13 mouse cellular contexts compared by ENCODE assay signal in the genomic region with DNA sequence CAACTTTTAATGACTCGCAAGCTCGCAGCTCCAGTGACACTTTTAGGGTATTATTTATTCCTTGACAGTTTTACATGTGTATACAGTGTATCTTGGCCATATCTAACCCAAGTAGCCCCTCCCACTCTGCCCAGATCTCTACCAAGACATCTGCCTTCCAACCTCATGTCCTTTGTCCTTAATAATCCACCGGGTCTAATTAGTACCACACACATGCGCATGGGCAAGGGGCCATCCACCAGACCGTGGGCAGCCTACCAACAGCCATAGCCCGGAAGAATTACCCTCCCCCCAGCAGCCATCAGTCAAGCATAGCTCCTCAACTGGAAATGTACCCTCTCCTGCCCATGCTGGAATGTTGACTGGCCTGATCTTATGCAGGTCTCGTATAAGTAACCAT.
DNase-seq lines count a peak whose midpoint lies in the region; ATAC-seq lines count a peak whose summit lies in the region.
"Had no signal": no experiment of that assay in that cellular context is flagged by ENCODE, and none has a peak within 500 bp of the region (broad histone marks: within the 10 kb centered on the region; RNA-seq: fewer than 3 reads in every experiment).

No protein-coding gene starts in this region.

- peak; percentile 88 to 92 for DNase-seq in cerebellum, postnatal 14 days
- peak; percentile 71 to 77 for DNase-seq in layer of hippocampus, postnatal 10 days (ENCODE audit: low spot score in 2 of 2)
- no peak for DNase-seq in layer of hippocampus, adult 18-20 months (ENCODE audit: low spot score in 2 of 2)
- DNase-seq in right cerebral cortex, postnatal 14 days = peak; percentile 25
- DNase-seq in right cerebral cortex, adult 2 months (ENCODE audit: low spot score in 2 of 2) = no peak
- DNase-seq in spleen, postnatal 10 days (ENCODE audit: low spot score in 2 of 2) = no peak
- DNase-seq: cerebellum, adult 2 months; gastrocnemius, postnatal 10 days; heart, postnatal 14 days; thymus, postnatal 25 days had no signal

- ATAC-seq in cerebellum, adult (ENCODE audit: insufficient number of reproducible peaks, low FRiP score, low TSS enrichment) = no peak
- no peak for ATAC-seq in CD4-positive, CD25-positive, alpha-beta regulatory T cell, adult 4 months
- ATAC-seq: intestine, postnatal 0 days had no signal

Comparison
In these comparisons a context has a peak if more than half of its experiments do, and no peak if none do; other contexts are left out.
1. DNase-seq: peak in cerebellum, postnatal 14 days (2 of 2), layer of hippocampus, postnatal 10 days (2 of 2) and right cerebral cortex, postnatal 14 days (single experiment); none in layer of hippocampus, adult 18-20 months (0 of 2), right cerebral cortex, adult 2 months (0 of 2) and spleen, postnatal 10 days (0 of 2).